Mouse (Mus musculus) embryonic stem cell, embryonic (primary cell): ENCODE measurements around the gene Ctsm.
"Not testable (repeated sequence)": the region's sequence is repeated elsewhere in the genome, so short reads cannot be mapped to it uniquely, and the experiment has no call there.

Experiments
- CTCF ChIA-PET, 4 experiments: fragments of 300-600 bp in 2 of 4; fragments of 350-600 bp in 2 of 4; sonication (Branson Sonifier 250); formaldehyde crosslinking; loops; one replicate each; lab custom pipeline; 2022; ENCODE audit warnings: inconsistent platforms in 2 of 4; lab: Charles Lee
- POLR2A ChIA-PET, 4 experiments: fragments of 300-600 bp in 2 of 4; fragments of 350-600 bp in 2 of 4; sonication (Branson Sonifier 250); formaldehyde crosslinking; loops; one replicate each; lab custom pipeline; 2022; ENCODE audit warnings: antibody characterized with exemption in 4 of 4, inconsistent platforms in 1 of 4; lab: Charles Lee

The Ctsm gene

GRCm38 (mm10) chr13:61541631-61542030 lies at the start of gene Ctsm:
Ctsm (minus strand) TSS chr13:61541839.
- ChIA-PET POLR2A (no interaction called here), CTCF (no interaction called here)

GRCm38 (mm10) chr13:61570027-61570426 lies 28.4 kb upstream of the Ctsm start, which contains the start of gene Cts3:
Cts3 (minus strand) TSS chr13:61570127.
- ChIA-PET CTCF (interaction anchor here in 1 of 4 experiments (0.6 kb wide), 1 partner anchor 328 kb away, joined by 3 read pairs; no protein-coding TSS in a partner anchor), POLR2A (no interaction called here)

- POLR2A ChIA-PET, CTCF ChIA-PET: not testable (repeated sequence)
These were observed 26.4 kb upstream of the Ctsm start, which contains the start of gene Gm49352 for GRCm38 (mm10) chr13:61568074-61568473. Gm49352 (minus strand) TSS chr13:61568174.
